Mouse (Mus musculus): ENCODE results near the gene Zfp605.
"Not testable (repeated sequence)": the region's sequence is repeated elsewhere in the genome, so short reads cannot be mapped to it uniquely, and the experiment has no call there.

Zfp605 gene

GRCm38 (mm10) chr5:110106901-110107564 lies 2.9 kb upstream of the Zfp605 start:
- DNase-seq (ENCODE audit: extremely low spot score, low read depth, low spot score) = no peak

DNA sequence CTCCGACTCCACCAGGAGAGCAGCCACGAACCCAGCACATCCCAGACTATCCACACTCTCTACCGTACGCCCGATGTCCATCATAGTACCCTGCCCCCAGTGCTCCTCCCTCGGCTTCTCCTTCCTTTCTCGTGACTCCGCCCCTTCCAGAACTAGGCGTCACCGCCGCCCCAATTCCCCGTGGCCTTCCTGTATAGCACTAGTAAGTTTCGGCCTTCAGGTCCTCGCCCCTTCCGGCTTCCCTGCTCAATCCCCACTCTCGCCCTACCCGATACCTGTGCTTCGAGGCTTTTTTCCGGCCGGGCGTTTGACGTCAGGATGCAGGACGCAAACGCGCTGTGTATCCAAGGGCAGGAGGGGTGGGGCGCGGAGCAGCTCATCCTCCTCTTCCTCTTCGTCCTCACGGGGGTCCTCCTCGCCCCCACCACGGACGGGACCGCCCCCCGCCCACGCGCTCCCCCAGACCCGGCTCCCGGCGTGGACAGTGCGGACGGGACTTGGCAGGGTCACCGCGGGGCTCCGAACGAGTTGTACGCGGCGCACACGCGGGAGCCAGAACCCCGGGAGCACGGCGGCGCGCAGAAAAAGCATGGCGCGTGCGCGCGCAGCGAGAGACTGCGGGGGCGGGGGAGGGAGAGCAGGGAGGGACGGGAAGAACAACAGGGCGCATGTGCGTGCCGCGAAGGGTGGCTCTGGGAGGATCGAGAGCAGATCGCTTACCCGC lies 2.1 kb upstream of the Zfp605 start, which contains the start of gene Gtpbp6:
TSS of gene Gtpbp6 (minus strand) at position 617 of the 724 bp plus-strand sequence.
- DNase-seq (ENCODE audit: extremely low spot score, low read depth, low spot score) = peak; percentile 77

- DNase-seq (ENCODE audit: extremely low spot score, low read depth, low spot score) = peak; percentile 77
Observed at GRCm38 (mm10) chr5:110108305-110108628, 1.6 kb upstream of the Zfp605 start.

DNA sequence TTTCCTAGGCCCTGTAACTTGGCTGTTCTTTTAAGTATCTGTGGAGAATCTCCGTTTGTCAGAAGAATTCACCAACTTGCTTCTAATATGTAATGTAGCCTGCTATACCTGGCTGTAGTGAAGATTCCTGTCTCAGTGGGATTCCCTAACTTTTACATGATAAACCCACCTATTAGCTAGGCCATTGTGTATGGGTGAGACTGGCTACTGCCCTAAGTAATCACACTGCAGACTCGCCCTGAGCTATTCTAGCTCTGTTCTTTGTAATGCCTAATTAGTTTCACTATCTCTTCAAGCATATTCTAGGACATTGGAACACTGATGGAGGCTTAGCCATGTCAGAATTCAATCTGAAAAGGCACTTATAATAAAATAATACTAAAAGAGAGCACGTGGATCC lies 12.5 kb downstream of the Zfp605 start:
- DNase-seq (ENCODE audit: extremely low spot score, low read depth, low spot score) = not testable (repeated sequence)

GRCm38 (mm10) chr5:110135293-110136086 lies 25.6 kb downstream of the Zfp605 start, which contains the start of gene Chfr:
Gene Chfr, plus strand, starts transcription at chr5:110135842.
- DNase-seq (ENCODE audit: extremely low spot score, low read depth, low spot score) = peak; percentile 86

- DNase-seq (ENCODE audit: extremely low spot score, low read depth, low spot score) = no peak
Observed at GRCm38 (mm10) chr5:110136087-110136464, 26.2 kb downstream of the Zfp605 start.

DNA sequence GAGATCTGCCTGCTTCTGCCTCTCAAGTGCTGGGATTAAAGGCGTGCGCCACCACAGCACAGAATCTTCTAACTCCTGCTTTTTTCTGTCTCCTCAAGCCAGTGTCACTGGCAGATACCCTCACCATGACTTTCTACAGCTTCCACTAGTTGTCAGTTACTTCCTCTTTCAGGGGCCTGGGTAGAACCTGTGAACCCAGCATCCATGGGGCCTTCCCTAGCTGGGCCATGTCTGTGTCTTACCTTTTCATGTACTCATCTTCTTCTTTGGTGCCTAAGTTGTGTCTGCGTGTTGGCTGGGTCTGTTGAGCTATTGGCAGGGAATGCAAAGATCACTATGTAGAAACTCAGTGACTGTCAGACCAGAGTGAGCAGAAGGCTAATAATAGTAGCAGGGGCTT lies 27.9 kb downstream of the Zfp605 start:
- no peak for DNase-seq (ENCODE audit: extremely low spot score, low read depth, low spot score)

DNA sequence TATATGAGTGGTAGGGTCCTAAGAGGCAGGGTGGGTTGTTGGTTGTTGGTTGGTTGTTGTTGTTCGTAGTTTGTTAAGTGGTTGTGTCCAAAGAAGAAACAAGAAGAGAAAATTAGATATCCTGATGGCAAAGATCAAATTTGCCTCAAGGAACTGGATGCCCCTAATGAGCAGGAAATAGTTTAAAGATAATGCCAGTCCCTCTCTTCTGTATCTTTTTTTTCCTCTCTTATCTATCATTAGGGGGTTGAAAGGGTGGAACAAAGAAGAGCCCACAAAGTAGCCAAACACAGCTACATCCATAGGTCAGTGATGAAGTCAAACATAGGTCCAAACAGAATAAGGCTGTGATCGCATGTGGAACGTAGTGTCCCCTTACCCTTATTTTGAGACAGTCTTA lies 29.4 kb downstream of the Zfp605 start:
- no peak for DNase-seq (ENCODE audit: extremely low spot score, low read depth, low spot score)

GRCm38 (mm10) chr5:110140424-110140823 lies 30.5 kb downstream of the Zfp605 start:
- DNase-seq (ENCODE audit: extremely low spot score, low read depth, low spot score) = no peak

- DNase-seq (ENCODE audit: extremely low spot score, low read depth, low spot score) = no peak
Observed at GRCm38 (mm10) chr5:110142309-110142708, 32.4 kb downstream of the Zfp605 start.

GRCm38 (mm10) chr5:110143007-110143406 lies 33.1 kb downstream of the Zfp605 start:
- no peak for DNase-seq (ENCODE audit: extremely low spot score, low read depth, low spot score)

DNA sequence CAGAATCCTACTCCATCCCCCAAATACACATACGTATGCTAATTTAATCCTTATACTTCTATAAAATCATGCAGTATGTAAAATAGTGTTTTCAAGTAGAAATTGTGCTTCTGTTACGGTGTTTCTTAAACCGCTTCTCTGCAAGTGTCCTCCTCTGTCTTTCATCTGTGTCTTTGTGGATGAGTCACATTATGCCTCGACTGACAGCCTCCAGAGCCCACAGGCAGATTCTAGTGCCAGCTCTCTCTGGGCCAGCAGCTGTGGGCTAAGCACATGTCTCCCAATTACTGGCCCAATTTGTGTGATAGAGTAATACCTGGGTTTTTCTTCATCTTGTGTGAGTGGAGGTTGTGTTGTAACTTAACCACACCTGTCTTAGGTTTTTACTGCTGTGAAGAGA lies 59.5 kb downstream of the Zfp605 start:
- no peak for DNase-seq (ENCODE audit: extremely low spot score, low read depth, low spot score)

DNA sequence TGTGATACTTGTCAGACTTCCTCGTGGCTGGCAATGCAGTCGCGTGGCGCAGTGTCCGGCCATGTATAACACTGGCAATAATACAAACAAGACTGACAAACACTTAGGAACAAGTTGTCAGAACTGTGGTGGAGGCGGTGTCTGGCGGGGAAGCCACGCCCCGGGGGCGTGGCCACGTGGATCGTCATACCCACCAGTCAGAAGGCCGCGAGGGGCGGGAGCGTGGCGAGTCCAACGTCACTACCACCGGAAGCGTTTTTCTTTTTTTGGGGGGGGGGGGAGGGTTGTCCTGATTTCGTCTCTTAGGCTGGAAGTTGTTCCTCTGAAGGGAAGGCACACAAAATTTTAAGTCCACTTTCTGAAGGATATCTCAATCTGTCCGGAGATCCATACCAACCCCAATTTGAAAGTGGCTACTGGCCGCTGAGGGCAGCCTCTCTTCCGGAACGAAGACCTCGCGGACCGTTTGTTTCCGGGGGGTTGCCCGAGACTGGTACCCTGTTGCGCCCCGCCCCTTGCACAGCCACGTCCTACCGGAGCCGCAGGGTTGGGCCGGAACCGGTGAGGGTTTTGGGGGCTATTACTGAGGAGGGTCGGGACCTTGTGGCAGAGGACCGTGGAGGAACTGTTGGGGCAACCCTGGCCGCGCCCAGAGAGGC lies 66.6 kb downstream of the Zfp605 start, which contains the start of gene Golga3:
TSS of gene Golga3 (plus strand) at position 340 of the 659 bp plus-strand sequence.
- peak; percentile 88 for DNase-seq (ENCODE audit: extremely low spot score, low read depth, low spot score)

DNA sequence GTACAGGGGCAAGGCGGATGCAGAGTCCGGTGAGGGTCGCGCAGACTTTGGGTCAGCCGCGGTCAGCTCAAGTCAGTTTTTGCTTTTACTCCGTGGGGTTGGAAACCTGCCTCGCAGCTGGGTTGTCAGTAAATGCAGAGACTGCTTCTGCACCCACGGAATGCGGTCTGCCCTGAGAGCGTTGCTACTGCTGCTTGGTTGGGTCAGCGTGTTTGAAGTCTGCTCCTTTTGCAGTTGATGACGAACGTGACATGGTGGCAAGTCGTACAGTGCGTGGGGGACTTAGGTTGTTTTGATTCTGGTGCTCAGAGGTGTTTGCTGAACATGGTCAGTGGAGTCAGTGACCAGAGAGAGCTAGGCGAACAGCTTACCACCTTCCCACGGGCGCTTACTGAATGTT lies 67.1 kb downstream of the Zfp605 start:
- no peak for DNase-seq (ENCODE audit: extremely low spot score, low read depth, low spot score)

GRCm38 (mm10) chr5:110178628-110179027 lies 68.7 kb downstream of the Zfp605 start:
- DNase-seq (ENCODE audit: extremely low spot score, low read depth, low spot score) = no peak

All from hindlimb bud, embryonic 11.5 days (tissue).